Mouse (Mus musculus) hindbrain, postnatal 0 days (tissue): ENCODE data around the gene B130006D01Rik. TPM values are rescaled to one million over a fixed set of nuclear protein-coding genes. Genes with fewer than 3 reads are reported as not detected.
"Not testable (repeated sequence)": the region's sequence is repeated elsewhere in the genome, so short reads cannot be mapped to it uniquely, and the experiment has no call there.

Experiments used
- ATAC-seq: fragments of 200-750 bp; cut with Nextera tagmentation; 2 replicates; pipeline ENCODE4 v1.8.0; 2017; ENCODE audit warnings: mild to moderate bottlenecking, moderate TSS enrichment, moderate library complexity
- DNase-seq: peaks from one replicate; pipeline ENCODE4 v3.0.0-alpha.2; 2015; ENCODE audit warnings: low spot score
- H3K27ac ChIP-seq: fragments of 300-500 bp; sonication (generic); 2 replicates; pipeline ENCODE4 v1.5.1; 2014; ENCODE audit warnings: mild to moderate bottlenecking
- H3K27me3 ChIP-seq: fragments of 300-500 bp; sonication (generic); 2 replicates; pipeline ENCODE4 v1.6.1; 2014; ENCODE audit warnings: low read length, mixed read lengths; ENCODE audit not compliant: insufficient read depth
- H3K36me3 ChIP-seq: fragments of 300-500 bp; sonication (generic); 2 replicates; pipeline ENCODE4 v1.6.1; 2014; ENCODE audit warnings: low read length, mixed read lengths; ENCODE audit not compliant: insufficient read depth
- H3K4me1 ChIP-seq: fragments of 300-500 bp; sonication (generic); 2 replicates; pipeline ENCODE4 v1.6.1; 2014; ENCODE audit warnings: antibody characterized with exemption, low read length, mixed read lengths; ENCODE audit not compliant: insufficient read depth
- H3K4me2 ChIP-seq: fragments of 300-500 bp; sonication (generic); 2 replicates; pipeline ENCODE4 v1.6.1; 2014; ENCODE audit warnings: low read depth, mild to moderate bottlenecking, low read length, moderate library complexity, mixed read lengths
- H3K4me3 ChIP-seq: fragments of 300-500 bp; sonication (generic); 2 replicates; pipeline ENCODE4 v1.5.1; 2014; ENCODE audit warnings: low read length
- H3K9ac ChIP-seq: fragments of 300-500 bp; sonication (generic); replicated peaks from 2 replicates; pipeline ENCODE4 v1.6.1; 2014; ENCODE audit warnings: mild to moderate bottlenecking, low read length, moderate library complexity, mixed read lengths
- H3K9me3 ChIP-seq: fragments of 300-500 bp; sonication (generic); 2 replicates; pipeline ENCODE4 v1.6.1; 2016; ENCODE audit warnings: low read length, mixed read lengths
- CTCF ChIP-seq: IDR thresholded peaks from 2 replicates; pipeline ENCODE4 v1.5.1; 2016; ENCODE audit warnings: antibody characterized with exemption, control low read depth, low read depth
- WGBS: fragments of 180-500 bp; shearing (Covaris S2); extraction: QIAGEN DNeasy Blood & Tissue Kit; methylation state at CpG from one replicate; pipeline ENCODE4 v1.1.7; 2014; 5-methylcytosine and 5-hydroxymethylcytosine counted together
- polyA plus RNA-seq: library from polyadenylated mRNA; unstranded; fragments of >200 nt; fragmentation: Nextera tagmentation; extraction: Ambion mirVana; gene quantifications from 2 replicates; pipeline ENCODE4 v1.2.1, GENCODE M21; 2015
- total RNA-seq: library from RNA; depleted of rRNA; stranded (reverse); fragments of >200 nt; gene quantifications from 2 replicates; pipeline ENCODE4 v1.2.3, GENCODE M21; 2014

Gene B130006D01Rik
- total and polyA plus RNA-seq, 2 experiments from 2014 or later: 0.88 to 2.0 TPM

DNA sequence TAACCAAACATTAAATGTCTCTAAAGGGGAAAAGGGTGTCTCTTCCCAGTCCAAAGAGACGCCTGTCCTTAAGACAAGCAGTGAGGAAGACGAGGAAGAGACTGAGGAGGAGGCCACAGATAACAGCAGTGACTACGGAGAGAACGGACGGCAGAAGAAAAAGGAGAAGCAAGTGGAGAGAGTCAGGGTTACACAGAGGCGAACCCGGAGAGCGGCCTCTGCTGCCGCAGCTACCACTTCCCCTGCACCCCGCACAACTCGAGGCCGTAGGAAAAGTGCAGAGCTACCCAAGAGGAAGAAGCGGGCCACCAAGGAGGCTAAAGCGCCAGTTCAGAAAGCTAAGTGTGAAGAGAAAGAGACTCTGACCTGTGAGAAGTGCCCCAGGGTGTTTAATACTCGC is 26.2 kb downstream of the B130006D01Rik start:
- ATAC-seq (no peak), DNase-seq (no peak)
- Histone ChIP-seq H3K9me3 (no peaks in the 10 kb centered on the region), H3K36me3 (peaks cover 8% of the 10 kb centered on the region), H3K27me3 (no peaks in the 10 kb centered on the region), H3K27ac (no peak overlapping the region), H3K9ac (no peak overlapping the region), H3K4me2 (no peak overlapping the region), H3K4me3 (no peak overlapping the region), H3K4me1 (no peaks in the 10 kb centered on the region)
- TF ChIP-seq CTCF: no peak
- WGBS: 92% methylated on average over 15 of the region's 15 CpGs

DNA sequence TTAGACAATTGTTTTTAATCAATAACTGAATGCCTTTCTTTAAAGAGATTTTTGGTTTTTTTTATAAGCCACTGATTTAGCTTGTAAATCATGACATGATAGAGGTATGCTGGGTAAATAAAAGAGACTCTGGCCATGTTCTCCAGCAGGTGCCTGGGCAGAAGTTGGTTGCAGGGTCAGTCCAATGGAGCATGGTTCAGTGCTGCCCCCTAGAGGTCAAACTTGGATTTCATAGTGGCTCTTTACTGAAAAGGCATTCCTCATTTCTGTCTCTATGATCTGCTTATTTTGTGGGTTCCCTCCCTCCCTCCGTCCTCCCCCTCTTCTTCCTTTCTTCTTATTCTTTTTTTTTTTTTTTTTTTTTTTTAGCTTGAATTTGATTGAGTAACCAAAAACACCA is 27.6 kb downstream of the B130006D01Rik start:
- H3K9me3 ChIP-seq: no peaks in the 10 kb centered on the region
- WGBS: 0% methylated on average over 1 of the region's 1 CpGs
- no peak overlapping the region for H3K9ac ChIP-seq
- no peaks in the 10 kb centered on the region for H3K27me3 ChIP-seq
- peak; percentile 92 for TF ChIP-seq CTCF
- no peak overlapping the region for H3K27ac ChIP-seq
- no peak overlapping the region for H3K4me3 ChIP-seq
- H3K4me1 ChIP-seq: no peaks in the 10 kb centered on the region
- no peak overlapping the region for H3K4me2 ChIP-seq
- DNase-seq (peak; percentile 85), ATAC-seq (no peak)
- peaks cover 8% of the 10 kb centered on the region for H3K36me3 ChIP-seq

DNA sequence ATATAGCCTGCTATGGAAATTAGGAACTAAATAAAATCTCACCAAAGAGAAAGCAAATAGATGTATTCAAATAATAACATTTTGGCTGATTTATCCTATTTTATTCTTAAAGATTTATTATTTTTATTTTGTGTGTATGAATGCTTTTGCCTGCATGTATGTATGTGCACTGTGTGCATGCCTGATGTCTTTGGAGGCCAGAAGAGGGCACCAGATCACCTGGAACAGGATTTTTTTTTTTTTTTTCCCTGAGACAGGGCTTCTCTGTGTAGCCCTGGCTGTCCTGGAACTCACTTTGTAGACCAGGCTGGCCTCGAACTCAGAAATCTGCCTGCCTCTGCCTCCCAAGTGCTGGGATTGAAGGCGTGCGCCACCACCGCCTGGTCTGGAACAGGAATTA is 31.8 kb downstream of the B130006D01Rik start:
- ATAC-seq: not testable (repeated sequence)
- WGBS: 97% methylated on average over 4 of the region's 4 CpGs

DNA sequence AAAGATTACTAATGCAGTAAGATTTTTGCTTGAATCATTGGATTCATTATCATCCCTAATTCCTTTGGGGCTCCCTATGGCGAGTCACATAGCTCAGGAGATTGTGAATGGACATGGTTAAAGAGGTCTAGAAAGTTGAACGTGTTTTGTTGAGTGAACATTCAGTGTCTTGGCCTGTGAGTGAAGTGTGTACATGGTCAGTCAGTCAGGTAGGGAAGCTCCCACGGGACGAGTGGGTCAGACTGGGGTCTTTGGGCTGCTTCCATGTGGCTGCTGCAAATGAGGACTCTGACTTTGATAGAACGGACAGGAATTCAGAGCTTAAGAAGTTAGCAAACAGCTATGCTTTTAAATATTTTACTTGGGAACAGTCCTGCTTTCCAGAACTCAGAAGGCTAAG is 37.1 kb downstream of the B130006D01Rik start:
- no peak overlapping the region for H3K4me2 ChIP-seq
- peaks cover 14% of the 10 kb centered on the region; the same call in 1 of the 2 replicates for H3K36me3 ChIP-seq
- 83% methylated on average over 5 of the region's 5 CpGs for WGBS

More for the DNA sequence above, 31.8 kb downstream of the B130006D01Rik start:
- H3K27me3 ChIP-seq, H3K9me3 ChIP-seq, H3K4me2 ChIP-seq, DNase-seq, H3K4me3 ChIP-seq, H3K4me1 ChIP-seq, H3K27ac ChIP-seq, H3K9ac ChIP-seq: not testable (repeated sequence)
- H3K36me3 ChIP-seq: peaks cover 11% of the 10 kb centered on the region

DNA sequence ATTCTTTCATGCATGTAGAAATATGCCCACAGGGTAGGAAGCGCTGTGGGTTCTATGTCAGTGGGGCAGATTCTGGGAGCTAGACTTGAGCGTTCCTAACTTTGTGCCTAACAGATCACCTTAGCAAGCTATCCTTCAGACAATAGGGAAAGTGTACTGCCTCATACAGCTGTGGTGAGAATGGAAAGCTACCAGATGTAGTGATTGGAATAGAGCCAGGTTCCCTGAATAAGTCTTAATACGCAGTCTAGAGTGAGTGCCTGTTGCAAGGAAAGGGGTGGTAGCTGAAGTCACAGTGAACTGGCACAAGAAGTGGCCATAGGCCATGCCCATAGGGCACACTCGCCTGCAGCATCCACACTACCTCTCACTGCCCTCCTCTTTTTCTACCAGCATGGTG is 39.6 kb downstream of the B130006D01Rik start:
- ATAC-seq: no peak

More for the DNA sequence above, 37.1 kb downstream of the B130006D01Rik start:
- Histone ChIP-seq H3K4me1 (no peaks in the 10 kb centered on the region), H3K9ac (no peak overlapping the region), H3K27ac (no peak overlapping the region), H3K4me3 (no peak overlapping the region), H3K27me3 (no peaks in the 10 kb centered on the region), H3K9me3 (no peaks in the 10 kb centered on the region)
- TF ChIP-seq CTCF: no peak
- ATAC-seq: no peak
- no peak for DNase-seq

DNA sequence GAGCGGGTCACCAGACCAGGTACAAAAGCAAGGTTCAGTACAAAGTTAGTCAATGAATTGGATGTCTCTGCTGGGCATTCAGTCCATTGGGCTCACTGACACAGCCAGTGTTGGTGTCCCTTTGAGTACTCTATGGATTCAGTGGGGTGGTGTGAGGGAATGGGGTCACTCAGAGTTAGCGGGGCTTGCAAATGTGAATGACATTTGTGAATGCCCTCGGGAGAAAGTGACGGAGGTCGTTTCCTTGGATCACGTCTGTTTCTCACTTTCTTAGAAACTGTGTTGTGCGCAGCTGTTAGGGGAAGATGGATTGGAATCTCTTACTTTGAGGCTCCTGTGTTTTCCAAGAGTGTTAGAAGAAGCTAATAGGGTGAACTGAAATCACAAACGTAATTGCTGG is 41.4 kb downstream of the B130006D01Rik start:
- Histone ChIP-seq H3K36me3 (peaks cover 21% of the 10 kb centered on the region; the same call in 1 of the 2 replicates), H3K27ac (no peak overlapping the region), H3K9ac (no peak overlapping the region), H3K4me2 (no peak overlapping the region), H3K27me3 (no peaks in the 10 kb centered on the region), H3K4me3 (no peak overlapping the region), H3K4me1 (no peaks in the 10 kb centered on the region), H3K9me3 (no peaks in the 10 kb centered on the region)
- TF ChIP-seq CTCF: no peak
- 54% methylated on average over 8 of the region's 8 CpGs for WGBS
- no peak for ATAC-seq
- DNase-seq: no peak

More for the DNA sequence above, 39.6 kb downstream of the B130006D01Rik start:
- no peak overlapping the region for H3K4me3 ChIP-seq
- H3K36me3 ChIP-seq: peaks cover 14% of the 10 kb centered on the region; the same call in 1 of the 2 replicates
- DNase-seq: no peak
- no peaks in the 10 kb centered on the region for H3K4me1 ChIP-seq
- H3K4me2 ChIP-seq: no peak overlapping the region
- WGBS: 83% methylated on average over 4 of the region's 4 CpGs
- no peaks in the 10 kb centered on the region for H3K27me3 ChIP-seq
- H3K9ac ChIP-seq: no peak overlapping the region
- no peak for TF ChIP-seq CTCF
- H3K27ac ChIP-seq: no peak overlapping the region
- H3K9me3 ChIP-seq: no peaks in the 10 kb centered on the region

DNA sequence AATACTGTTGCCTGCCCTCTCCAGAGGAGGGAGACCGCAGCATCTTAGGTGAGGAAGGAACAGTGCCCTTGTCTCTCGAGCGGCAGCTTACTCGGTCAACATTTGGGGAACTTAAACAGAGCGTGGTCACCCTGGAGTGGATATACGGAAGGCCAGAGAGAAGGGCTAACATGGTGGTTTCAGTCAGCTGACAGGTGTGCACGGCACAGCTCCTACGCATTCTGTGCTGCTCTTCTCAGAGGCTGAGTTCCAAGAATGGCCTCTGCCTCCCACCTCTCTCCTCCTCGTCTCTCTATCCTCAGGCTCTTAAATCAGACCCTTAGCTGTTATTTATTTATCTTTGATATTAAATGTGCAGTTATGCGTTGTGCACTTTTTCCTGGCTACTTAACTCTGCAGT is 41.9 kb downstream of the B130006D01Rik start:
- Histone ChIP-seq H3K4me3 (no peak overlapping the region), H3K9me3 (no peaks in the 10 kb centered on the region), H3K27me3 (no peaks in the 10 kb centered on the region), H3K27ac (no peak overlapping the region), H3K4me1 (no peaks in the 10 kb centered on the region), H3K36me3 (peaks cover 18% of the 10 kb centered on the region; the same call in 1 of the 2 replicates), H3K9ac (no peak overlapping the region), H3K4me2 (no peak overlapping the region)
- 83% methylated on average over 10 of the region's 10 CpGs for WGBS
- DNase-seq: no peak
- ATAC-seq: no peak
- TF ChIP-seq CTCF: no peak
